In the genomic region with DNA sequence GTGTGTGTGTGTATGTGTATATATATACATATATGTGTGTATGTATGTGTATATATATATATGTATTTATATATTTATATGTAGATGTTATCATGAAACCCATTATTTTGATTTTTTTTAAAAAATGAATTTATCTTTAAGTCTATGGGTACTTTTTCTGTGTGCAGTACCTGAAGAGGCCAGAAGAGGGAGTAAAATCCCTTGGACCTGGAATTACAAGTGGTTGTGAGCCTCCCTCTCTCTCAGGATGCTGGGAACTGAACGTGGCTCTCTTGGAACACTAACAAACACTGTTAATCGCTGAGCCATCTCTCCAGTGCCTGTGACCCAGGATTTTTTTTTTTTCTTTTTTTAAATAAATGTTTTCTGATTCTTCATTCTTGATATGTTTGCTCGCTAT, we compare ENCODE assay signal across 29 mouse cellular contexts. TPM values are rescaled to one million over a fixed set of nuclear protein-coding genes. Genes with fewer than 3 reads are reported as not detected.
A peak's percentile ranks its signal among the peaks of the same experiment; 100 is the strongest.
DNase-seq lines count a peak whose midpoint lies in the region; ATAC-seq and TF ChIP-seq lines count a peak whose summit lies in the region.
"Had no signal": no experiment of that assay in that cellular context is flagged by ENCODE, and none has a peak within 500 bp of the region (broad histone marks: within the 10 kb centered on the region; RNA-seq: fewer than 3 reads in every experiment).

No protein-coding gene starts in this region.

- no peak overlapping the region for H3K4me2 ChIP-seq in liver, embryonic 14.5 days (ENCODE audit: low read depth)
- no peak overlapping the region for H3K4me2 ChIP-seq in liver, embryonic 12.5 days
- H3K4me2 ChIP-seq: embryonic facial prominence, embryonic 12.5 days; forebrain, embryonic 13.5 days; hindbrain, embryonic 13.5 days; liver, embryonic 15.5 days had no signal

- no peak for TF ChIP-seq EP300 in heart, adult 2 months (IDR thresholded peaks at IDR 0.05; ENCODE audit: insufficient read depth, low read depth, low read length)
- TF ChIP-seq EP300 in liver, embryonic 14.5 days (IDR thresholded peaks at IDR 0.05; ENCODE audit: low read depth), result no peak

- peak; percentile 45 for TF ChIP-seq CTCF in heart, adult 2 months (IDR thresholded peaks at IDR 0.05)
- TF ChIP-seq CTCF in liver, embryonic 14.5 days (IDR thresholded peaks at IDR 0.05; ENCODE audit: low read depth), result peak; percentile 34; the same call in 1 of the 2 replicates
- TF ChIP-seq CTCF in E14TG2a.4 (conservative IDR thresholded peaks at IDR 0.05; ENCODE audit: low read length), result peak; percentile 69

- 81% methylated on average over 3 of the region's 3 CpGs for WGBS in heart, adult 2 months
- WGBS in liver, embryonic 14.5 days (ENCODE audit: insufficient replicate concordance), result 58% methylated on average over 3 of the region's 3 CpGs
- WGBS in liver, embryonic 12.5 days (ENCODE audit: insufficient replicate concordance), result 48% methylated on average over 3 of the region's 3 CpGs

- no peaks in the 10 kb centered on the region for H3K79me2 ChIP-seq in heart, adult 2 months (replicated peaks; ENCODE audit: control insufficient read depth, insufficient read depth, low read length)

- ATAC-seq in liver, embryonic 14.5 days (ENCODE audit: insufficient read depth), result no peak
- ATAC-seq in liver, embryonic 12.5 days, result no peak
- ATAC-seq: forebrain, embryonic 13.5 days; midbrain, embryonic 16.5 days; Patski had no signal

- no peak overlapping the region for H3K9ac ChIP-seq in heart, adult 2 months (ENCODE audit: low read depth, low read length)
- H3K9ac ChIP-seq in liver, embryonic 14.5 days (replicated peaks), result no peak overlapping the region
- H3K9ac ChIP-seq in liver, embryonic 12.5 days, result no peak overlapping the region
- H3K9ac ChIP-seq: embryonic facial prominence, embryonic 12.5 days; forebrain, embryonic 13.5 days; hindbrain, embryonic 13.5 days; limb, embryonic 12.5 days; liver, embryonic 15.5 days had no signal

- intact Hi-C loops in heart, adult 2 months (cut with DNase I), result no loop called here
- intact Hi-C loops in heart, postnatal 25 days (cut with DNase I), result no loop called here

- H3K27ac ChIP-seq in heart, adult 2 months, result no peak overlapping the region
- no peak overlapping the region for H3K27ac ChIP-seq in liver, embryonic 14.5 days
- H3K27ac ChIP-seq in liver, embryonic 12.5 days, result no peak overlapping the region
- H3K27ac ChIP-seq: embryonic facial prominence, embryonic 12.5 days; forebrain, embryonic 13.5 days; heart, embryonic 10.5 days; hindbrain, embryonic 13.5 days; limb, embryonic 12.5 days; liver, embryonic 15.5 days had no signal

- H3K4me1 ChIP-seq in heart, adult 2 months (ENCODE audit: control insufficient read depth, insufficient read depth, low read length), result no peaks in the 10 kb centered on the region; the same call in 1 of the 2 replicates
- no peaks in the 10 kb centered on the region for H3K4me1 ChIP-seq in liver, embryonic 14.5 days (replicated peaks; ENCODE audit: control insufficient read depth in 2 of 2, insufficient read depth in 2 of 2, low read length in 1 of 2)
- H3K4me1 ChIP-seq in liver, embryonic 12.5 days, result no peaks in the 10 kb centered on the region
- H3K4me1 ChIP-seq in E14TG2a.4 (replicated peaks; ENCODE audit: low read depth, low read length), result peaks cover 21% of the 10 kb centered on the region
- H3K4me1 ChIP-seq: forebrain, embryonic 13.5 days; liver, embryonic 15.5 days had no signal

- H3K36me3 ChIP-seq in heart, adult 2 months (ENCODE audit: control insufficient read depth, insufficient read depth, low read length), result no peaks in the 10 kb centered on the region
- H3K36me3 ChIP-seq in liver, embryonic 14.5 days (replicated peaks; ENCODE audit: control insufficient read depth, insufficient read depth, low read depth), result no peaks in the 10 kb centered on the region
- no peaks in the 10 kb centered on the region for H3K36me3 ChIP-seq in liver, embryonic 12.5 days
- H3K36me3 ChIP-seq in E14TG2a.4 (ENCODE audit: insufficient read depth, low read length), result no peaks in the 10 kb centered on the region
- H3K36me3 ChIP-seq: embryonic facial prominence, embryonic 12.5 days; heart, embryonic 10.5 days; hindbrain, embryonic 13.5 days; limb, embryonic 12.5 days; liver, embryonic 15.5 days had no signal

- no peak overlapping the region for H3K4me3 ChIP-seq in heart, adult 2 months
- no peak overlapping the region for H3K4me3 ChIP-seq in liver, embryonic 14.5 days (ENCODE audit: insufficient read depth in 1 of 2, low read depth in 2 of 2, low read length in 2 of 2)
- no peak overlapping the region for H3K4me3 ChIP-seq in liver, embryonic 12.5 days
- no peak overlapping the region for H3K4me3 ChIP-seq in E14TG2a.4 (replicated peaks; ENCODE audit: low read length)
- H3K4me3 ChIP-seq: embryonic facial prominence, embryonic 12.5 days; erythroblast, embryonic 14.5 days; forebrain, embryonic 13.5 days; heart, embryonic 10.5 days; hindbrain, embryonic 13.5 days; limb, embryonic 12.5 days; liver, embryonic 15.5 days had no signal

- H3K9me3 ChIP-seq in liver, embryonic 14.5 days (ENCODE audit: control insufficient read depth, low read length), result no peaks in the 10 kb centered on the region
- H3K9me3 ChIP-seq in liver, embryonic 12.5 days (replicated peaks), result no peaks in the 10 kb centered on the region
- H3K9me3 ChIP-seq in E14TG2a.4 (ENCODE audit: low read length), result no peaks in the 10 kb centered on the region; the same call in 1 of the 2 replicates
- H3K9me3 ChIP-seq: embryonic facial prominence, embryonic 12.5 days; forebrain, embryonic 13.5 days; heart, embryonic 10.5 days; hindbrain, embryonic 13.5 days; limb, embryonic 12.5 days; liver, embryonic 15.5 days had no signal

- no peak for TF ChIP-seq POLR2A in heart, adult 2 months (IDR thresholded peaks at IDR 0.05; ENCODE audit: insufficient read depth, low read depth, low read length)

- H3K27me3 ChIP-seq in heart, adult 2 months (ENCODE audit: control insufficient read depth, insufficient read depth, low read length), result no peaks in the 10 kb centered on the region
- H3K27me3 ChIP-seq in liver, embryonic 14.5 days (ENCODE audit: control insufficient read depth, insufficient read depth, low read length), result no peaks in the 10 kb centered on the region
- H3K27me3 ChIP-seq in liver, embryonic 12.5 days (replicated peaks), result no peaks in the 10 kb centered on the region
- H3K27me3 ChIP-seq in E14TG2a.4 (ENCODE audit: insufficient read depth, low read length), result peaks cover 3% of the 10 kb centered on the region; the same call in 1 of the 2 replicates
- H3K27me3 ChIP-seq: forebrain, embryonic 13.5 days; hindbrain, embryonic 13.5 days; liver, embryonic 15.5 days had no signal

- DNase-seq in heart, adult 2 months, result no peak
- DNase-seq in heart, adult 18-20 months, result no peak
- no peak for DNase-seq in liver, embryonic 14.5 days (ENCODE audit: low read depth in 3 of 3, low spot score in 3 of 3)
- DNase-seq in induced T-regulatory cell, adult 2 months (ENCODE audit: low read depth), result peak; percentile 12
- no peak for DNase-seq in heart, postnatal 25 days (ENCODE audit: low spot score)
- DNase-seq: adrenal gland, postnatal 14 days; B cell, adult 2 months; cerebellum, adult 11 months; cerebellum, postnatal 10 days; gastrocnemius, postnatal 36 days; kidney, adult 8-10 months; kidney, postnatal 25 days; lung, postnatal 36 days; retina, postnatal 1 day; thymus, postnatal 14 days had no signal

RNA-seq across cellular contexts. Expression of gene 4931429L15Rik, which starts 58.6 kb away (rescaled TPM):
- total RNA-seq in heart, adult 2 months (2021), result not detected
- 0.04 TPM in 1 of 2 replicates, not detected in the other for polyA plus RNA-seq in heart, adult 2 months (2012; rRNA removed)
- not detected for total RNA-seq in heart, adult 18-20 months (2021)
- not detected in 2 replicates for polyA plus RNA-seq in liver, embryonic 14.5 days (2012; rRNA removed)
- not detected in 2 replicates for polyA plus RNA-seq in liver, embryonic 14.5 days (2014; fragmentation: Nextera tagmentation; extraction: Ambion mirVana)
- polyA plus RNA-seq in liver, embryonic 12.5 days (2016; fragmentation: Nextera tagmentation; extraction: Ambion mirVana), result not detected in 2 replicates
- not detected for total RNA-seq in heart, postnatal 25 days (2021)
- total RNA-seq: adrenal gland, postnatal 14 days; gastrocnemius, postnatal 36 days; megakaryocyte-erythroid progenitor cell, adult 5-6 weeks; neutrophil, adult 5-6 weeks had no signal
- polyA plus RNA-seq: embryonic facial prominence, embryonic 12.5 days; erythroblast, embryonic 14.5 days; forebrain, embryonic 13.5 days; heart, embryonic 10.5 days; heart, postnatal 0 days; hindbrain, embryonic 13.5 days; limb, embryonic 12.5 days; liver, embryonic 15.5 days; midbrain, embryonic 16.5 days; Patski had no signal
